Mouse (Mus musculus) embryonic fibroblast, embryonic 13.5 days (primary cell): ENCODE data around the gene Cep19.

Experiments used
- CTCF ChIP-seq: IDR thresholded peaks from 2 replicates; pipeline ENCODE4 v1.5.1; 2011; ENCODE audit warnings: mild to moderate bottlenecking, control low read depth, low read length, moderate library complexity, borderline replicate concordance; ENCODE audit not compliant: insufficient read depth
- POLR2A ChIP-seq: IDR thresholded peaks from 2 replicates; pipeline ENCODE4 v1.6.1; 2011; ENCODE audit warnings: low read depth, mild to moderate bottlenecking, control low read depth, low read length, moderate library complexity

GRCm38 (mm10) chr16:32087629-32088443 lies 11.8 kb upstream of the Cep19 start:
- TF ChIP-seq CTCF (no peak), POLR2A (no peak)
